Mouse (Mus musculus): Measurements from ENCODE around the gene Tmed10. TPM values are rescaled to one million over a fixed set of nuclear protein-coding genes. Genes with fewer than 3 reads are reported as not detected.

The Tmed10 gene
- total and polyA plus RNA-seq, 3 experiments, result 60.0 to 211 (median 70.2) TPM

DNA sequence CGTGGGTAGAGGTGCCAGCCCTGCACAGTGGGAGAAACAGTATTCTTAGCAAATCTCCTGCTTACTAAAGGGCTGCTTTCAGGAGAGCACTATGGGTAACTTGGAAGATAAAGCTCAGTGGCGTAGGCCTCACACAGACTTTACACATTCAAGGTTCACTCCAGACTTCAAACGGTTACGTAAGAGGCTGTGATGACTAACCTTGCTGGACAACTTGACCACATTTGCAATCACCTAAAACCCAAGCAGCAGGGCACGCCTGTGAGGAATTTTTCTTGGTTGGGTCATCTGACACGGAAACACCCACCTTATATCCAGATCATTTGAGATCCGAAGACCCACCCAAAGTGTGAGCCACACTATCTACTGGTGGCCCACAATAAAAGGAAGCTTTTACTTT, 44.5 kb downstream of the Tmed10 start:
- in situ Hi-C loops (cut with MboI; ENCODE audit: low pct_ligation_motif_present, low pct_unique_long_range_greater_than_20kb, low sequenced_read_pairs) (no loop called here), dilution Hi-C loops (cut with MboI; ENCODE audit: extremely low pct_ligation_motif_present, extremely low pct_unique_long_range_greater_than_20kb, low sequenced_read_pairs) (no loop called here)
- no peak for DNase-seq (ENCODE audit: extremely low read depth)
- H3K27ac ChIP-seq (ENCODE audit: insufficient read depth, low read depth), result no peak overlapping the region
- no peak overlapping the region for H3K4me2 ChIP-seq (ENCODE audit: insufficient read depth, low read depth, poor library complexity, severe bottlenecking)
- H3K36me3 ChIP-seq (replicated peaks in 1 of 2; ENCODE audit: control insufficient read depth in 1 of 2, insufficient read depth in 1 of 2, low read length in 1 of 2), result peaks cover 46 to 83% of the 10 kb centered on the region in 2 experiments
- TF ChIP-seq MXI1 (IDR thresholded peaks at IDR 0.05; ENCODE audit: low read depth, low read length), result no peak
- no peak for TF ChIP-seq IRF4 (IDR thresholded peaks at IDR 0.05; ENCODE audit: low read depth, low read length)
- TF ChIP-seq CHD1 (IDR thresholded peaks at IDR 0.05; ENCODE audit: low read depth, low read length), result no peak
- TF ChIP-seq EP300 (IDR thresholded peaks at IDR 0.05; ENCODE audit: low read length), result no peak
- TF ChIP-seq SIN3A (IDR thresholded peaks at IDR 0.05; ENCODE audit: low read length), result no peak
- no peak for TF ChIP-seq BHLHE40 (IDR thresholded peaks at IDR 0.05; ENCODE audit: low read depth, low read length)
- TF ChIP-seq NRF1 (IDR thresholded peaks at IDR 0.05; ENCODE audit: low read depth, low read length), result no peak
- TF ChIP-seq ELF1 (IDR thresholded peaks at IDR 0.05; ENCODE audit: low read depth, low read length), result no peak
- no peak for TF ChIP-seq MYC (IDR thresholded peaks at IDR 0.05; ENCODE audit: low read depth, low read length)
- no peak for TF ChIP-seq MAX (IDR thresholded peaks at IDR 0.05; ENCODE audit: low read length)
- TF ChIP-seq ZNF384 (IDR thresholded peaks at IDR 0.05; ENCODE audit: low read depth, low read length), result no peak
- TF ChIP-seq CTCF (conservative IDR thresholded peaks at IDR 0.05 in 1 of 2, IDR thresholded peaks at IDR 0.05 in 1 of 2; ENCODE audit: low read depth in 2 of 2, low read length in 2 of 2), result no peak
- no peak for TF ChIP-seq GABPA (IDR thresholded peaks at IDR 0.05; ENCODE audit: insufficient replicate concordance, low read depth, low read length)
- TF ChIP-seq POLR2AphosphoS2 (IDR thresholded peaks at IDR 0.05; ENCODE audit: low read depth, low read length), result no peak
- no peak for TF ChIP-seq SMC3 (IDR thresholded peaks at IDR 0.05; ENCODE audit: low read depth, low read length)
- no peak for TF ChIP-seq E2F4 (IDR thresholded peaks at IDR 0.05; ENCODE audit: insufficient replicate concordance, low read depth, low read length)
- no peak for TF ChIP-seq CHD2 (IDR thresholded peaks at IDR 0.05; ENCODE audit: low read length)
- no peak for TF ChIP-seq NELFE (IDR thresholded peaks at IDR 0.05; ENCODE audit: low read depth, low read length)
- TF ChIP-seq MAZ (IDR thresholded peaks at IDR 0.05; ENCODE audit: low read depth, low read length), result no peak
- no peaks in the 10 kb centered on the region for H3K4me1 ChIP-seq (ENCODE audit: control insufficient read depth in 1 of 2, insufficient read depth in 2 of 2)
- H3K9ac ChIP-seq (ENCODE audit: insufficient read depth, low read depth), result no peak overlapping the region
- H3K27me3 ChIP-seq (replicated peaks), result no peaks in the 10 kb centered on the region
- no peak overlapping the region for H3K4me3 ChIP-seq (replicated peaks in 1 of 3; ENCODE audit: low read depth in 2 of 3, low read length in 2 of 3, poor library complexity in 1 of 3)
- no peaks in the 10 kb centered on the region for H3K79me2 ChIP-seq (replicated peaks; ENCODE audit: control insufficient read depth, extremely low read depth, insufficient read depth, poor library complexity, severe bottlenecking)
- no peaks in the 10 kb centered on the region for H3K9me3 ChIP-seq (replicated peaks; ENCODE audit: low read length)

DNA sequence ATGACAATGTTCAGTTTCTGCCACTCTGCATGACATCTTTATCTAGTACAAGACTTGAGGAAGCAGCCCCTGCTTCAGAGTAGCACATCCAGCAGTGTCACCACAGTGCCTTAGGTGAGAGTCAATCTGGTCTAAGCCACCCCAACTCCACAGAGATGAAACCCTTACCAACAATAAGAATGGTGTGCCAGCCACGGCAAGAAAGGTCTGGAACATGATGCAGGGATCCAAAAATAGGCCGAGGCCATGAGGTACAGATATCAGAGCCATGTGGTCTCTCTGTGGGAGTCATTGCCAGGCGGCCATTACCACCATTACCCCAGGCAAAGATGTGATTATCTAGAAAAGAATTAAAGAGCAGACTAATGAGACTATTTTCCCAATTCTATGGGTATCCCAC, 66.0 kb downstream of the Tmed10 start:
- Histone ChIP-seq H3K9ac (ENCODE audit: insufficient read depth, low read depth) (no peak overlapping the region), H3K36me3 (replicated peaks in 1 of 2; ENCODE audit: control insufficient read depth in 1 of 2, insufficient read depth in 1 of 2, low read length in 1 of 2) (peaks cover 71 to 96% of the 10 kb centered on the region in 2 experiments), H3K27me3 (replicated peaks) (no peaks in the 10 kb centered on the region), H3K9me3 (replicated peaks; ENCODE audit: low read length) (no peaks in the 10 kb centered on the region), H3K4me2 (ENCODE audit: insufficient read depth, low read depth, poor library complexity, severe bottlenecking) (no peak overlapping the region), H3K27ac (ENCODE audit: insufficient read depth, low read depth) (no peak overlapping the region), H3K4me3 (replicated peaks in 1 of 3; ENCODE audit: low read depth in 2 of 3, low read length in 2 of 3, poor library complexity in 1 of 3) (no peak overlapping the region), H3K79me2 (replicated peaks; ENCODE audit: control insufficient read depth, extremely low read depth, insufficient read depth, poor library complexity, severe bottlenecking) (no peaks in the 10 kb centered on the region), H3K4me1 (ENCODE audit: control insufficient read depth in 1 of 2, insufficient read depth in 2 of 2) (peaks cover 11 to 25% of the 10 kb centered on the region in 2 experiments)
- dilution Hi-C loops (cut with MboI; ENCODE audit: extremely low pct_ligation_motif_present, extremely low pct_unique_long_range_greater_than_20kb, low sequenced_read_pairs) (no loop called here), in situ Hi-C loops (cut with MboI; ENCODE audit: low pct_ligation_motif_present, low pct_unique_long_range_greater_than_20kb, low sequenced_read_pairs) (no loop called here)
- no peak for DNase-seq (ENCODE audit: extremely low read depth)
- TF ChIP-seq IRF4 (IDR thresholded peaks at IDR 0.05; ENCODE audit: low read depth, low read length), result no peak
- no peak for TF ChIP-seq TCF12 (IDR thresholded peaks at IDR 0.05; ENCODE audit: low read depth, low read length)
- no peak for TF ChIP-seq MYC (IDR thresholded peaks at IDR 0.05; ENCODE audit: low read depth, low read length)
- TF ChIP-seq TBP (conservative IDR thresholded peaks at IDR 0.05; ENCODE audit: low read depth, low read length), result no peak
- no peak for TF ChIP-seq JUND (conservative IDR thresholded peaks at IDR 0.05; ENCODE audit: low read depth, low read length)
- TF ChIP-seq MAX (IDR thresholded peaks at IDR 0.05; ENCODE audit: low read length), result no peak
- no peak for TF ChIP-seq MEF2A (IDR thresholded peaks at IDR 0.05; ENCODE audit: borderline replicate concordance, low read depth, low read length)
- TF ChIP-seq BHLHE40 (IDR thresholded peaks at IDR 0.05; ENCODE audit: low read depth, low read length), result no peak
- TF ChIP-seq ZKSCAN1 (IDR thresholded peaks at IDR 0.05; ENCODE audit: borderline replicate concordance, low read depth, low read length), result no peak
- no peak for TF ChIP-seq ZMIZ1 (IDR thresholded peaks at IDR 0.05; ENCODE audit: low read depth, low read length)
- TF ChIP-seq RAD21 (IDR thresholded peaks at IDR 0.05; ENCODE audit: low read depth, low read length), result no peak

Measured in CH12.LX (cell line).